Mouse (Mus musculus) intestine, postnatal 0 days (tissue): ENCODE measurements around the gene Ctcfl. TPM values are rescaled to one million over a fixed set of nuclear protein-coding genes. Genes with fewer than 3 reads are reported as not detected.

Experiments
- ATAC-seq: fragments of 200-750 bp; cut with Nextera tagmentation; 2 replicates; pipeline ENCODE4 v1.8.0; 2017; ENCODE audit warnings: mild to moderate bottlenecking, moderate TSS enrichment, moderate library complexity
- H3K27ac ChIP-seq: fragments of 300-500 bp; sonication (generic); 2 replicates; pipeline ENCODE4 v1.5.1; 2014; ENCODE audit warnings: mild to moderate bottlenecking, low read depth, low read length, moderate library complexity
- H3K27me3 ChIP-seq: fragments of 300-500 bp; sonication (generic); replicated peaks from 2 replicates; pipeline ENCODE4 v1.6.1; 2014; ENCODE audit warnings: low read length, mixed read lengths; ENCODE audit not compliant: control insufficient read depth, insufficient read depth
- H3K36me3 ChIP-seq: fragments of 300-500 bp; sonication (generic); 2 replicates; pipeline ENCODE4 v1.6.1; 2014; ENCODE audit warnings: mild to moderate bottlenecking, moderate library complexity; ENCODE audit not compliant: control insufficient read depth, insufficient read depth
- H3K4me1 ChIP-seq: fragments of 300-500 bp; sonication (generic); replicated peaks from 2 replicates; pipeline ENCODE4 v1.6.1; 2014; ENCODE audit warnings: antibody characterized with exemption, low read length, mixed read lengths; ENCODE audit not compliant: control insufficient read depth, insufficient read depth
- H3K4me2 ChIP-seq: fragments of 300-500 bp; sonication (generic); replicated peaks from 2 replicates; pipeline ENCODE4 v1.6.1; 2014; ENCODE audit warnings: low read depth, mild to moderate bottlenecking, moderate library complexity
- H3K4me3 ChIP-seq: fragments of 300-500 bp; sonication (generic); 2 replicates; pipeline ENCODE4 v1.5.1; 2014; ENCODE audit warnings: low read depth, low read length
- H3K9ac ChIP-seq: fragments of 300-500 bp; sonication (generic); 2 replicates; pipeline ENCODE4 v1.6.1; 2014; ENCODE audit warnings: mild to moderate bottlenecking, low read depth, low read length
- H3K9me3 ChIP-seq: fragments of 300-500 bp; sonication (generic); 2 replicates; pipeline ENCODE4 v1.6.1; 2016; ENCODE audit warnings: mixed run types; ENCODE audit not compliant: control insufficient read depth
- CTCF ChIP-seq: sonication (generic); IDR thresholded peaks from 2 replicates; pipeline ENCODE4 v1.5.1; 2016; ENCODE audit warnings: low read depth, mild to moderate bottlenecking, control low read depth, antibody characterized with exemption, moderate library complexity
- WGBS: fragments of 180-500 bp; shearing (Covaris S2); extraction: QIAGEN DNeasy Blood & Tissue Kit; methylation state at CpG from one replicate; pipeline ENCODE4 v1.1.7; 2014; 5-methylcytosine and 5-hydroxymethylcytosine counted together
- polyA plus RNA-seq: library from polyadenylated mRNA; unstranded; fragments of >200 nt; fragmentation: Nextera tagmentation; extraction: Ambion mirVana; gene quantifications from 2 replicates; pipeline ENCODE4 v1.2.1, GENCODE M21; 2015

Ctcfl gene
- polyA plus RNA-seq, 1 experiment from 2014 or later = 1.0 TPM

GRCm38 (mm10) chr2:173134695-173135094, 15.4 kb upstream of the Ctcfl start:
- Histone ChIP-seq H3K4me3 (no peak overlapping the region), H3K27me3 (no peaks in the 10 kb centered on the region), H3K9ac (no peak overlapping the region), H3K4me2 (no peak overlapping the region), H3K9me3 (no peaks in the 10 kb centered on the region), H3K36me3 (no peaks in the 10 kb centered on the region), H3K27ac (peak overlapping the region; percentile 66), H3K4me1 (no peaks in the 10 kb centered on the region)
- no peak for TF ChIP-seq CTCF
- peak; percentile 29; the same call in 1 of the 2 replicates for ATAC-seq
- 41% methylated on average over 9 of the region's 9 CpGs for WGBS

DNA sequence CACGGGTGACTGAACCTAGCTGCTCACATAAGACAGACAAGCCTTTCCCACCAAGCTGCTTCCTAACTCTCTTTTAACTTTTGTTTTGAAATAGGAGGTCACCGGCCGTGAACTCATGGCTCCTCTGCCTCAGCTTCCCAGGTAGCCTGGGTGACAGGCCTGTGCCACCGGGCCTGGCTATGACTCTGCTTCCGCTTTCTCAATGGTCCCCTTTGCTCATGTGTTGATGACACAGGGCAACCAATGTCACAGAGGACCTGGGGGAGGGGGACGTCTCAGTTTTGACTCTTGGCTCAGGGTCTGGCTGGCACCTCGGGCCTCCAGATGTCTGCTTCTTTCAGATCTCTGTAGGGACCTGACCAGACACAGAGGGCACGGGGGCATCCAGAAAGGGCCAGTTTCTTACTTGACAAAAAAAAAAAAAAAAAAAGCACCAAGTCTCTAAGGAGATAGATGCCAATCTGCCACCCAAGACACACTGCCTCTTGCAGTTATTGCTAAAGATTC, 13.5 kb upstream of the Ctcfl start:
- no peak for ATAC-seq
- Histone ChIP-seq H3K36me3 (no peaks in the 10 kb centered on the region), H3K9ac (no peak overlapping the region), H3K27me3 (no peaks in the 10 kb centered on the region), H3K4me3 (no peak overlapping the region), H3K9me3 (no peaks in the 10 kb centered on the region), H3K4me1 (0 out of 2 replicates have a peak, but pooled peaks cover 3% of the 10 kb centered on the region), H3K27ac (peak overlapping the region; percentile 64), H3K4me2 (no peak overlapping the region)
- TF ChIP-seq CTCF = no peak
- WGBS = 81% methylated on average over 8 of the region's 8 CpGs

DNA sequence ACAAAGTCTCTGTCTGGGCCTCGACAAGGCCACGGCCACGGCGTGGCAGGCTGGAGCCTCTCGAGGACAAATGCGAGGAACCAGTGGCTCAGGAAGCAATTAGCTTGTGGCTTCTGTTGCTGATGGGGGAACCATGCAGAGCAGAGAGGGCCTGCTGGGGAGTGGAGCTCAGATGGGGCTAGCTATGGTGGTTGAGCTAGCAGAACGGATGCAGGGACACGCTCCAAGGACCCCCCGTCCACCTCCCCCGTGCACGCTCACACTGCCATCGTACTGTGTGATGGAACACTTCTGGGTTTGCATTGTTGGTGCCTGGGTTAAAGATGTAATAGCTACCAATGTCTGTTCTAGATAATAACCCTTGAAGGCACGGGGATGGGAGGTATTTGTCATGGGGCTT, 12.9 kb upstream of the Ctcfl start:
- 0 out of 2 replicates have a peak, but pooled peaks have one; percentile 10 for ATAC-seq
- Histone ChIP-seq H3K27ac (peak overlapping the region; percentile 64), H3K4me2 (no peak overlapping the region), H3K9ac (no peak overlapping the region), H3K36me3 (no peaks in the 10 kb centered on the region), H3K27me3 (no peaks in the 10 kb centered on the region), H3K9me3 (no peaks in the 10 kb centered on the region), H3K4me1 (0 out of 2 replicates have a peak, but pooled peaks cover 3% of the 10 kb centered on the region), H3K4me3 (no peak overlapping the region)
- peak; percentile 23 for TF ChIP-seq CTCF
- WGBS = 64% methylated on average over 13 of the region's 13 CpGs

DNA sequence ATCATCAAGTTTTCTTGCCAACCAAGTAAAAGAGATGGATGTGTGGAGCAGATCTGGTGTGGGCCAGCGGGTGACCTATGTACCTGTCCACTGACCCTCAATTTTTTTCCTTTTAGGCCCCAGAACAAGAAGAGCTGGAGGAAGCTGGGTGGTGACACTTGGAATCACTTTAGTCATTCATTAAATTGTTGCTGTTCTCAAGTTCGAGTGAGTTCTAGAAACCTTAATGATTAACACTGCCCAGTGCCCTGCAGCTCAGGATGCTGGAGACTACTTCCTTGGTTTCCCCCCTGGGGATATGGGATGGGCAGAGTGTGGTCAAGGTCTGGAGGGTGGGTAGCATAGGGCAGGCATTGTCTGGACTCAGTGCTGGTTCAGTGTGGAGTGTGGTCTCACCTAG, 9.8 kb upstream of the Ctcfl start:
- Histone ChIP-seq H3K27me3 (no peaks in the 10 kb centered on the region), H3K9ac (no peak overlapping the region), H3K9me3 (no peaks in the 10 kb centered on the region), H3K4me2 (no peak overlapping the region), H3K4me1 (0 out of 2 replicates have a peak, but pooled peaks cover 6% of the 10 kb centered on the region), H3K27ac (peak overlapping the region; percentile 76), H3K4me3 (no peak overlapping the region), H3K36me3 (no peaks in the 10 kb centered on the region)
- peak; percentile 46 for ATAC-seq
- WGBS = 51% methylated on average over 2 of the region's 2 CpGs
- no peak for TF ChIP-seq CTCF

GRCm38 (mm10) chr2:173126386-173126785, 7.1 kb upstream of the Ctcfl start:
- H3K4me2 ChIP-seq = no peak overlapping the region
- H3K27me3 ChIP-seq = no peaks in the 10 kb centered on the region
- WGBS = 93% methylated on average over 4 of the region's 4 CpGs
- H3K9ac ChIP-seq = no peak overlapping the region
- no peaks in the 10 kb centered on the region for H3K9me3 ChIP-seq
- H3K4me1 ChIP-seq = 0 out of 2 replicates have a peak, but pooled peaks cover 6% of the 10 kb centered on the region
- no peak for TF ChIP-seq CTCF
- no peak overlapping the region for H3K27ac ChIP-seq
- no peak overlapping the region for H3K4me3 ChIP-seq
- ATAC-seq = no peak
- H3K36me3 ChIP-seq = no peaks in the 10 kb centered on the region

- no peaks in the 10 kb centered on the region for H3K36me3 ChIP-seq
- TF ChIP-seq CTCF = peak; percentile 26; the same call in 1 of the 2 replicates
- H3K4me1 ChIP-seq = 0 out of 2 replicates have a peak, but pooled peaks cover 6% of the 10 kb centered on the region
- H3K4me2 ChIP-seq = no peak overlapping the region
- WGBS = 65% methylated on average over 7 of the region's 7 CpGs
- H3K9me3 ChIP-seq = no peaks in the 10 kb centered on the region
- H3K9ac ChIP-seq = no peak overlapping the region
- H3K27me3 ChIP-seq = no peaks in the 10 kb centered on the region
- no peak overlapping the region for H3K4me3 ChIP-seq
- peak overlapping the region; percentile 65 for H3K27ac ChIP-seq
- ATAC-seq = peak; percentile 69
These were observed 4.9 kb upstream of the Ctcfl start for GRCm38 (mm10) chr2:173124022-173124735.
